Mouse (Mus musculus) ES-Bruce4 (cell line): ENCODE data around the gene Cda.

Experiments
- CTCF ChIP-seq: IDR thresholded peaks from one replicate; pipeline ENCODE4 v1.8.1; 2011; ENCODE audit warnings: low read depth, low read length
- EP300 ChIP-seq: IDR thresholded peaks from 2 replicates; pipeline ENCODE4 v1.6.1; 2011; ENCODE audit warnings: low read depth, low read length; ENCODE audit not compliant: insufficient read depth

- TF ChIP-seq CTCF (no peak), EP300 (no peak)
Measured at GRCm38 (mm10) chr4:138323753-138324152, 44.0 kb downstream of the Cda start.
